Mouse (Mus musculus) limb, embryonic 15.5 days (tissue): Measurements from ENCODE around the gene Rspo3. TPM values are rescaled to one million over a fixed set of nuclear protein-coding genes. Genes with fewer than 3 reads are reported as not detected.

Experiments
- ATAC-seq: fragments of 200-750 bp; cut with Nextera tagmentation; 2 replicates; pipeline ENCODE4 v1.8.0; 2017; ENCODE audit warnings: low read depth, moderate TSS enrichment; ENCODE audit not compliant: insufficient number of reproducible peaks, low FRiP score, low TSS enrichment
- H3K27ac ChIP-seq: fragments of 300-500 bp; sonication (generic); 2 replicates; pipeline ENCODE4 v1.5.1; 2015; ENCODE audit warnings: moderate library complexity, mild to moderate bottlenecking, inconsistent platforms
- H3K27me3 ChIP-seq: fragments of 300-500 bp; sonication (generic); 2 replicates; pipeline ENCODE4 v1.6.1; 2015; ENCODE audit warnings: inconsistent platforms
- H3K36me3 ChIP-seq: fragments of 300-500 bp; sonication (generic); 2 replicates; pipeline ENCODE4 v1.6.1; 2015; ENCODE audit warnings: inconsistent platforms
- H3K4me1 ChIP-seq: fragments of 300-500 bp; sonication (generic); 2 replicates; pipeline ENCODE4 v1.6.1; 2015; ENCODE audit warnings: inconsistent platforms
- H3K4me2 ChIP-seq: fragments of 300-500 bp; sonication (generic); 2 replicates; pipeline ENCODE4 v1.6.1; 2015; ENCODE audit warnings: mild to moderate bottlenecking, inconsistent platforms
- H3K4me3 ChIP-seq: fragments of 300-500 bp; sonication (generic); 2 replicates; pipeline ENCODE4 v1.5.1; 2015; ENCODE audit warnings: mild to moderate bottlenecking, inconsistent platforms
- H3K9ac ChIP-seq: fragments of 300-500 bp; sonication (generic); 2 replicates; pipeline ENCODE4 v1.6.1; 2015; ENCODE audit warnings: inconsistent platforms
- H3K9me3 ChIP-seq: fragments of 300-500 bp; sonication (generic); 2 replicates; pipeline ENCODE4 v1.6.1; 2016; ENCODE audit warnings: inconsistent platforms
- WGBS: fragments of 180-500 bp; shearing (Covaris S2); methylation state at CpG from one replicate; pipeline ENCODE4 v1.1.7; 2015; 5-methylcytosine and 5-hydroxymethylcytosine counted together
- polyA plus RNA-seq: library from polyadenylated mRNA; unstranded; fragments of >200 nt; fragmentation: Nextera tagmentation; extraction: Ambion mirVana; gene quantifications from 2 replicates; pipeline ENCODE4 v1.2.1, GENCODE M21; 2015

Gene Rspo3
- 18.1 and 18.6 TPM in 2 replicates for polyA plus RNA-seq

GRCm38 (mm10) chr10:29535546-29536260, at the start of gene Rspo3:
Gene Rspo3, minus strand, starts transcription at chr10:29535867.
- H3K9ac ChIP-seq, result peak within 1 kb of the TSS; percentile 55
- peak within 1 kb of the TSS; percentile 94 for H3K4me2 ChIP-seq
- 0 out of 2 replicates have a peak, but pooled peaks cover 13% of the 10 kb centered on the region for H3K27me3 ChIP-seq
- peaks cover 23% of the 10 kb centered on the region for H3K4me1 ChIP-seq
- WGBS, result under 1% methylated on average over 44 of the region's 44 CpGs
- H3K27ac ChIP-seq, result peak within 1 kb of the TSS; percentile 43; the same call in 1 of the 2 replicates
- H3K9me3 ChIP-seq, result no peaks in the 10 kb centered on the region
- no peaks in the 10 kb centered on the region for H3K36me3 ChIP-seq
- H3K4me3 ChIP-seq, result peak within 1 kb of the TSS; percentile 64
- peak; percentile 72; the same call in 1 of the 2 replicates for ATAC-seq

GRCm38 (mm10) chr10:29581940-29582339, 46.3 kb upstream of the Rspo3 start:
- Histone ChIP-seq H3K4me1 (no peaks in the 10 kb centered on the region), H3K9ac (no peak overlapping the region), H3K4me3 (no peak overlapping the region), H3K27ac (no peak overlapping the region), H3K36me3 (no peaks in the 10 kb centered on the region), H3K4me2 (no peak overlapping the region), H3K27me3 (no peaks in the 10 kb centered on the region), H3K9me3 (no peaks in the 10 kb centered on the region)
- 76% methylated on average over 3 of the region's 3 CpGs for WGBS
- no peak for ATAC-seq

GRCm38 (mm10) chr10:29581476-29581875, 45.8 kb upstream of the Rspo3 start:
- no peaks in the 10 kb centered on the region for H3K27me3 ChIP-seq
- H3K9me3 ChIP-seq, result no peaks in the 10 kb centered on the region
- no peak overlapping the region for H3K27ac ChIP-seq
- H3K4me1 ChIP-seq, result no peaks in the 10 kb centered on the region
- no peak overlapping the region for H3K4me3 ChIP-seq
- H3K36me3 ChIP-seq, result no peaks in the 10 kb centered on the region
- no peak overlapping the region for H3K9ac ChIP-seq
- no peak for ATAC-seq
- H3K4me2 ChIP-seq, result no peak overlapping the region
- 81% methylated on average over 3 of the region's 3 CpGs for WGBS

GRCm38 (mm10) chr10:29555983-29556382, 20.3 kb upstream of the Rspo3 start:
- H3K27me3 ChIP-seq, result no peaks in the 10 kb centered on the region
- H3K4me2 ChIP-seq, result no peak overlapping the region
- WGBS, result 20% methylated on average over 2 of the region's 2 CpGs
- no peak overlapping the region for H3K4me3 ChIP-seq
- H3K9ac ChIP-seq, result no peak overlapping the region
- no peak overlapping the region for H3K27ac ChIP-seq
- H3K36me3 ChIP-seq, result no peaks in the 10 kb centered on the region
- H3K9me3 ChIP-seq, result no peaks in the 10 kb centered on the region
- H3K4me1 ChIP-seq, result no peaks in the 10 kb centered on the region
- no peak for ATAC-seq

- no peak for ATAC-seq
- H3K9ac ChIP-seq, result no peak overlapping the region
- no peak overlapping the region for H3K27ac ChIP-seq
- no peaks in the 10 kb centered on the region for H3K27me3 ChIP-seq
- H3K4me1 ChIP-seq, result no peaks in the 10 kb centered on the region
- H3K36me3 ChIP-seq, result no peaks in the 10 kb centered on the region
- H3K4me2 ChIP-seq, result no peak overlapping the region
- no peaks in the 10 kb centered on the region for H3K9me3 ChIP-seq
- no peak overlapping the region for H3K4me3 ChIP-seq
- 27% methylated on average over 2 of the region's 2 CpGs for WGBS
Observed at GRCm38 (mm10) chr10:29554365-29554764, 18.7 kb upstream of the Rspo3 start.

GRCm38 (mm10) chr10:29542982-29543381, 7.3 kb upstream of the Rspo3 start:
- H3K4me2 ChIP-seq, result no peak overlapping the region
- H3K4me1 ChIP-seq, result no peaks in the 10 kb centered on the region
- H3K36me3 ChIP-seq, result no peaks in the 10 kb centered on the region
- ATAC-seq, result no peak
- no peaks in the 10 kb centered on the region for H3K27me3 ChIP-seq
- no peak overlapping the region for H3K9ac ChIP-seq
- H3K27ac ChIP-seq, result no peak overlapping the region
- 92% methylated on average over 3 of the region's 3 CpGs for WGBS
- no peak overlapping the region for H3K4me3 ChIP-seq
- H3K9me3 ChIP-seq, result no peaks in the 10 kb centered on the region

GRCm38 (mm10) chr10:29539516-29539915, 3.8 kb upstream of the Rspo3 start:
- no peak for ATAC-seq
- H3K4me3 ChIP-seq, result no peak overlapping the region
- WGBS, result 65% methylated on average over 2 of the region's 2 CpGs
- no peak overlapping the region for H3K4me2 ChIP-seq
- peaks cover 9% of the 10 kb centered on the region for H3K4me1 ChIP-seq
- 0 out of 2 replicates have a peak, but pooled peaks cover 5% of the 10 kb centered on the region for H3K27me3 ChIP-seq
- no peaks in the 10 kb centered on the region for H3K9me3 ChIP-seq
- no peak overlapping the region for H3K9ac ChIP-seq
- H3K27ac ChIP-seq, result no peak overlapping the region
- H3K36me3 ChIP-seq, result no peaks in the 10 kb centered on the region

- Histone ChIP-seq H3K4me1 (peaks cover 16% of the 10 kb centered on the region), H3K27ac (no peak overlapping the region), H3K27me3 (0 out of 2 replicates have a peak, but pooled peaks cover 7% of the 10 kb centered on the region), H3K9ac (no peak overlapping the region), H3K36me3 (no peaks in the 10 kb centered on the region), H3K4me3 (no peak overlapping the region), H3K9me3 (no peaks in the 10 kb centered on the region), H3K4me2 (no peak overlapping the region)
- WGBS, result 82% methylated on average over 2 of the region's 2 CpGs
- no peak for ATAC-seq
Observed at GRCm38 (mm10) chr10:29538791-29539190, 3.1 kb upstream of the Rspo3 start.

GRCm38 (mm10) chr10:29534830-29535227, 838 bp downstream of the Rspo3 start:
- Histone ChIP-seq H3K4me2 (peak overlapping the region; percentile 94), H3K36me3 (no peaks in the 10 kb centered on the region), H3K4me3 (peak overlapping the region; percentile 64), H3K9ac (no peak overlapping the region), H3K27ac (no peak overlapping the region; the same call in 1 of the 2 replicates), H3K9me3 (no peaks in the 10 kb centered on the region), H3K27me3 (0 out of 2 replicates have a peak, but pooled peaks cover 13% of the 10 kb centered on the region), H3K4me1 (peaks cover 23% of the 10 kb centered on the region)
- ATAC-seq, result no peak
- 0% methylated on average over 7 of the region's 7 CpGs for WGBS

GRCm38 (mm10) chr10:29533846-29534829, 1.5 kb downstream of the Rspo3 start:
- no peak for ATAC-seq
- H3K9me3 ChIP-seq, result no peaks in the 10 kb centered on the region
- H3K27me3 ChIP-seq, result 0 out of 2 replicates have a peak, but pooled peaks cover 13% of the 10 kb centered on the region
- H3K36me3 ChIP-seq, result no peaks in the 10 kb centered on the region
- H3K4me1 ChIP-seq, result peaks cover 23% of the 10 kb centered on the region
- peak overlapping the region; percentile 75 for H3K27ac ChIP-seq
- H3K9ac ChIP-seq, result peak overlapping the region; percentile 37; the same call in 1 of the 2 replicates
- H3K4me2 ChIP-seq, result peak overlapping the region; percentile 94
- WGBS, result under 1% methylated on average over 24 of the region's 24 CpGs
- peak overlapping the region; percentile 64 for H3K4me3 ChIP-seq

- H3K27ac ChIP-seq, result peak overlapping the region; percentile 75
- peak overlapping the region; percentile 37; the same call in 1 of the 2 replicates for H3K9ac ChIP-seq
- WGBS, result 1% methylated on average over 30 of the region's 30 CpGs
- ATAC-seq, result peak; percentile 60; the same call in 1 of the 2 replicates
- H3K4me2 ChIP-seq, result peak overlapping the region; percentile 94
- no peaks in the 10 kb centered on the region for H3K9me3 ChIP-seq
- 0 out of 2 replicates have a peak, but pooled peaks cover 13% of the 10 kb centered on the region for H3K27me3 ChIP-seq
- peak overlapping the region; percentile 64 for H3K4me3 ChIP-seq
- H3K36me3 ChIP-seq, result no peaks in the 10 kb centered on the region
- H3K4me1 ChIP-seq, result peaks cover 23% of the 10 kb centered on the region
Observed at GRCm38 (mm10) chr10:29532821-29533715, 2.6 kb downstream of the Rspo3 start.
